Mouse (Mus musculus) gastrocnemius, postnatal 4 days (tissue): Measurements from ENCODE around the gene Mllt6. TPM values are rescaled to one million over a fixed set of nuclear protein-coding genes. Genes with fewer than 3 reads are reported as not detected.
"Not testable (repeated sequence)": the region's sequence is repeated elsewhere in the genome, so short reads cannot be mapped to it uniquely, and the experiment has no call there.

Experiments used
- DNase-seq, 2 experiments: peaks; one replicate each; pipeline ENCODE4 v3.0.0; 2021 to 2022; ENCODE audit warnings: low spot score in 2 of 2, mixed read lengths in 2 of 2
- total RNA-seq, 2 experiments: library from RNA; stranded (reverse); gene quantifications; 2 replicates each; pipeline ENCODE4 v1.2.3; 2021

Mllt6 gene
- total RNA-seq, 2 experiments from 2014 or later = 30.8 to 32.1 TPM

DNA sequence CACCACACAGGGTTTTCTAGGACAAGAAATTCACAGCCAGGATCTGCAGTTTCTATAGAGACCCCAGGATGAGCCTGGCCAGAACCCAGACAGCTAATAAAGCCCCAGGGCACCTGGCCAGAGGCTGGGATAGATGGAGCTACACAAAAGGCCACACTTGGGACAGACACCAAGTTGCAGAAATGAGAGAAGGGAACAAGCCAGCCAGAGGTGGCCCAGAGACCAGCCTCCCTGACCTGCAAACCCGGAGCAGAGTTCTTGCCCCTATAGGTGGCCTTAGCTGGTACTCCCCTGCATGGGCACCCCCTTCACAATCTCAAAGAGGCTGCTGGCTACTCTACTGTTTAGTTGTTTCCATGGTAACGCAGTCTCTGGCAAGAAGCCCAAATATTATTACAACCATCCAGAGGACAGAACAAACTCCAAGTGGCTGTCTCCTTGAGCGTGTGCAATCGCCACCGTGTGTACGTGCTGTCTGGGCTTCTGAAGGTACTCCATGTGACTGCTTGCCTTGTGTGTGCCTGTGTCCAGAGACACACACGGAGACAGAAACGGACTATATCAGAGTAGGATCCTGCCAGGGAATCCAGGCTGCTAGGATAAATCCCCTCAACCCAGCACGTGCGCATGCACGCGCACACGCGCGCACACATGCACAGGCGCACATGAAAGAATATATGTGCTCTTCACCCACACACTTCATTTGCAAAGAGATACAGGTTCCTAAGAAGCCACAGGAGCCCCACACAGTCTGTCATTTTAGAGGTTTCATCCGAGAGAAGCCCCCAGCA is 31.9 kb downstream of the Mllt6 start:
- DNase-seq = peak in 1 of 2 experiments; percentile 45

DNA sequence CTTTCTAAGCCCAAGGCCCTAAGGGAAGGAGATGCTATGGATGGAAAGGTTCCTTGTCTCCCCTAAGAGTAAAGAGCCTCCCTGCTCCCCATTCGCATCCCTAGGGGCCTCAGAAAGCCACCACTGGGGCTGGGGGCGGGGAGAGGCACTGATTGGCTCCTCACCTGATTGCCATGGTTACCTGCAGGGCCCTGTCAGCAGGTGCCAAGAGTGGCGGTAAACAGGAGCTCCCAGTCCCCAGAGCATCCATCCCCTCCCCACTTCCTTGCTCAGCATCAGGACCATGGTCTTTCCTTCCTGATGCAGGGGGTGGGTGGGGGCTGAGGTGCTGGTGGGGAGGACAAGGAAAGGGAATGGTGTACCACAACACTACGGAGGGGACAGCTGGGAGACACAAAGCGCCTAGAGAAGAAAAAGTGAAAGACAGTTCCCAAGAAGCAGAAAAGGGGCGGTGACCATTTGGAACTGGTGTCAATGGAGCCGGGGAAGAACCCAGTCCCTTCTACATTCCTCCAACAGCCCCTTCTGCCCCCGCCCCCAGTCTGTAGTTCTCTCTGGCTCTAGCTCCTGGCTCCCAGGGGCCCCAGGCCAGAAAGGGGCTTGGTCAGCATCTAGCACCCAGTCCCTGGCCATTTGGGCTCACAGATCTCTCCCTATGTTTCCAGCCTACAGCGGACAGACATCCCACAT is 32.6 kb downstream of the Mllt6 start:
- DNase-seq = no peak

DNA sequence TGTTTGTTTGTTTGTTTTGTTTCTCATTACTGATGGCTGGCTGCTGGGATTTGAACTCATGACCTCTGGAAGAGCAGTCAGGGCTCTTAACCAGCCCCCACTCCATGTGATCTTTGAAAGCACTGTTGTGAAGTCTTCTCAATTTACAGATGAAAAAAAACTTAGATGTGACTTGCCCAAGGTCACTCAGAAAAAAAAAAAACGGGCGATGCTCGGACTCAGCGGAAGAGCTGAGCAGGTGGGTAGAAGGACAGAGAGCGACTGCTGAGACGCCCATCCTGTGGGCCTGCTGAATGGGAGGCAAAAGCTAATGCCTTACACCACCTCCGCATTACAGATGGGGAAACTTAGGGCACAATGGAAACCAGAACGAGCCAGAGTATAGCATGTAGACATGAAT is 33.5 kb downstream of the Mllt6 start:
- DNase-seq = no peak

DNA sequence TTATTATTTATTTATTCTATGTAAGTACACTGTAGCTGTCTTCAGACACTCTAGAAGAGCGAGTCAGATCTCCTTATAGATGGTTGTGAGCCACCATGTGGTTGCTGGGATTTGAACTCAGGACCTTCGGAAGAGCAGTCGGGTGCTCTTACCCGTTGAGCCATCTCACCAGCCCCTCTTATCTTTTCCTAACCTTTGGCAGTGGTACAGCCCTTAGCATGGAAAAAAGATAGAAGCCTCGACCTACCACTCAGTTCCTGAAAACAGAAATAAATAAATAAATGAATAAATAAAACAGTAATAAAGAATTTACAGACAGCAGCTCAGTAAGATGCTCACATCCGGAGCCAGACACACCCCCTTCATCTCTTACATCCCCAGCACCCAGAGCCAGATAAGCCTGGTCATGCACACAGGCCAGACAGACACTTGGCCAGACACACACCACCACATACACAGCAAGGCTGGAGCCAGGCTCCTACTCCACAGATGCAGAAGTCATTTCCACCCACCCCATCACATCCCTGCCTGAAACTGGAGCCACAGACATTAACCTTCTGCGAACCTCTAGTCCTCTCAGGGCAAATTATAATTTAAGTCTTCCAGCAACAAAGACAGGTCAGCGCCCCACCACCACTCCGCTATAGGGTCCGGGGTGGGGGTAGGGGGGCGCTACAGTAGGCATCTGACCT is 34.1 kb downstream of the Mllt6 start:
- no peak for DNase-seq

DNA sequence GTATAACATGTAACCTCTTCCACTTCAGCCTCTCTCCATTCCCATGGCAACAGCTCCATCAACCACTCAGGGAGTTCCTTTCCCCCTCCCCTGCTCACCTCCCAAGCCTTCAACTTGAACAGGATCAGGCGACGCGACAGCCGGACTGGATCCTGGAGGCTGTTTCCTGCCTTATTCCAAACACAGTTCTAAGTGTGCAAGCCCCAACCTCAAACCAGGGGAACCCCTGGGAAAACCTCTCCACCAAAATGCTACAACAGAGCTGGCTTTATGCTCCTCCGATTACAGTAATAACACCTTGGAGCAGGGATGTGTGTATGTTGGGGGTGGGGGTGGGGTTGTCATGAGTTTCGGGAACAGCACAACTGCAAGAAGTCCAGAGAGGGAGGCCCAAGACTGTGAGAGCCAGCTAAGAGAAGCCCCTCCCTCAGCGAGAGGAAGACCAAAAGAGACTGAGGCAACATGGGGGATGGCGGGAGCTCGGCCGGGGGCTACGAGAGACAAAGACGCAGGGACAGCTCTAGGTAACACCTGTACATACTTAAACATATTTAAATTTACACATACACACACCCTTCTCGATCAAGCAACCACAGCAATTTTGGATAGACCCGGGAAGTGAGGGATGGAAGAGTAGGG is 34.8 kb downstream of the Mllt6 start:
- DNase-seq = no peak

DNA sequence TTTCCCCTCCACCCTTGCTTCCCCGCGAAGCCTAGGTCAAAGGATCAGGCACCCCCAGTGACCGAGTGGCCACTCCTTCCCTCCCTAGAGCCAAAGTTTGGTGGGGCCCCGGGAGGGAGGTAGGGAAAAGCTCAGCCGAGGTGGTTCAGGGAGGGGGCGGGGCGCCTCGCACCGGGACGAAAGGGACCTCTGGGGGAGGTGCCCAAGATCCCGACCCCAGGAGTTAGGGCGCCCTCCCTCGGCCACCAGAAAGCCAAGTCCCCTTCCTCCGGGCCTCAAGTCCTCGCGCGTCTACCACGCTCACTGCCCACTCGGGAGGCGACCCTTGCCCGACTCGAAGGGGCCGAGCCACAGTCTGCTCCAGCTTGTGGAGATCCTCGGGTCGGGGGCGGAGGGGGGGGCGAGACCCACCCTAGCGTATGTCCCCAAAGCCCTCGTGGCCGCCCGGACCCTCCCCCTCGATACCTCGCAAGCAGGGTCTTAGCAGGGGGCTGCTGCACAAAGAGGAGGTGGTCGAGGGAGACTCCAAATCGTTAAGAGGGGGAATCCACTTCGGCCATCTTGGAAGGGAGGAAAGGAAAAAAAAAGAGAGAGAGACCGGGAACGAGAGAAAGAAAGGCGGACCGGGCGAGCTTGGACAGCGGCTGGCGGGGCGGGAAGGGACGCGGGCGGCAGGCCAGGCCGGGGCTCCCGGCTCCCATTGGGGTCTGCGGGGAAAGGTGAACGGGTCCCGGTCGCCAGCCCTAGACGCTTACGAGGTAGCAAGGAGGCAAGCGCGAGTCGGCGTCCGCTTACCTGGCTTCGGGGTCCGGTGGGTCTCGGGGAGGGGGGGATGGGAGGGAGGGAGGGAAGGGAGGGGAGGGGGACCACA is 35.8 kb downstream of the Mllt6 start:
- DNase-seq = peak; percentile 79 to 88

DNA sequence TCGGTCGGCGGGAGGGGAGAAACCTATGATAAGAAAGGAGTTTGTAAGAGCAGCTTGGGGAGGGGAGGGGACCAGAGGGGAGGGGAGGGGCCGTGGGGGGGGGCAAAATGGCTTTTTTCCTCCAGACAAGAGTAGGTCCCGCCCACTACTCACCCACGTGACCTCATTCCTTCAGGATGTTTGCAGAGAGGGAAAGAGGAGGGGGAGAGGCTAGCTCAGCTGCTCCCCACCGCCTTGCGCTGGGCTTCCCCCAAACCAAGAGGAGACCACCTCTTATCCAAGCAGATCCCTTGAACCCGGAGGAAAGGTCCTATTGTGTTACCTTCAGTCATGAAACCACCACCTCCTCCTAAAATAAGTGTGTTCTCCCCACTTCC is 36.4 kb downstream of the Mllt6 start:
- peak; percentile 69 to 89 for DNase-seq

DNA sequence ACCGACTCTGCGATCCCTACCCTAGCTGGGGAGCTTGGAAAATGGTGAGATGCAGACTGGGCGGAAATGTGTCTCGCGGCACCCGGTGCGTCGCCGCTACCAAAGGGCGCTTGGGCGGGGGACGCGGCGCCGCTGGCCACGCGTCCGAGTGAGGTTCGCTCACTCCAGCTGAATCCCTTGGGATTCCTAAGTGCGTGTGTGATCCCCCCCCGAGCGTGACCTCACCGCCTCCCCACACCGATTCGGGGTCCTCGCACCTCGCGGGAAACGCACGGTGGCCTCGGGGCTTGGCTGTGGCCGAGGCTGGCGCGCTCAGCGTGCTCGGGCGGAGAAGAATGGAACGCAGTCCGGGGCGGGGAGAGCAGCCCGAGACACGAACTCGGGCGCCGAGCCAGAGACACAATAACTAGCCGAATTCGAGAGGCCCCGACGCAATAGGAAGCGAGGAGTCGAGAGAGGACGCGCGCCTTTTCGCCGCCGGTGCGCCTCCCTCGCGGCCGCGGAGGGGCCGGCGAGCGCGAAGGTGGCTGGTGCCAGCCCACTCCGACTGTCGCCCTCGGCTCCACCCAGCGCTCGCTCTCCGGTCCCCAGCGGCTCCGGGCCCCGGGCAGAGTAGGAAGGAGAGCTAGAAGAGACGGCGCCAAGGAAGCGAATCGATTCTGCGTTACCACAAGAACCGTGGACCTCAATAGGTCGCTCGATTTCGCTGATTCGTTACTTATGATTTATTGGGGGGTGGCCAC is 37.0 kb downstream of the Mllt6 start, which contains the start of gene Pcgf2:
Gene Pcgf2 (minus strand): TSS at position 495 of the 743 bp plus-strand sequence.
- DNase-seq = peak; percentile 82 to 90

DNA sequence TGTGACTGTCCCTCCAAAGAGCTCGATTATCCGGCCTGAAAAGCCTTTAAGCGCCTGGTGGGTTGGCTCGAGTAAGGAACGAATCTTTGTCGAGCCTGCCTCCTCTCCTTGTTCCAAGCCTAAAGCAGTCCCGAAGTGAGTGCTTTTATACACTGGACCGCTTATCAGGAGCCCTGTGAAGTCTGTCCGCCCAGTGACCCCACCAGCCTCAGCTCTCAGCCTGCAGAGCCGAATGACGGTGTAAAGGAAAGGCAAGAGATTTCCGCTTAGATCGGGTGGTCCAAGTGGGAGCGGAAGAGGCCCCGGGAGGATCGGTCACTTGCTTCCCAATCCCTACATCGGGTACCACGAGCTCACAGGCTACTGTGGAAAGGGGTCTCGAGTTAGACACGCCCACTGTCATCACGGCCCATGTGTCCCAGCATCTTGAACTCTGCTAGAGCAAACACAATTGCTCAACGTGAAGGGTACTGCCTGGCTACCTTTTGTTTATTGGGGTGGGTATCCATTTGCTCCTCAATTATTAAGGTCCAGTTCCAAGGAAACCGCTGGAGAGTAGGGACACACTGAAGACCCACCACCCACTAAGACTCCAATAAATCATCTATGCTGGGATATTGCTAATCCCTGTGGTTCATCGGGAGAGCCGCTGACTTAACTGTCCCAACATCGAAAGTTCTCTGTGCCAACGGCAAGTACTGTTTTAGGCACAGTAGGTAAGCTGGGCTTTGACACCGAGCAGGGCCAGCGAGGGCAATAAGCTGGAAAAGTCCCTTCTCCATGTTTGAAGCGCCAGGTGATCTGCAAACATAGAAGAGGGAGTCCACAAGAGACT is 37.7 kb downstream of the Mllt6 start:
- DNase-seq = peak in 1 of 2 experiments; percentile 38

DNA sequence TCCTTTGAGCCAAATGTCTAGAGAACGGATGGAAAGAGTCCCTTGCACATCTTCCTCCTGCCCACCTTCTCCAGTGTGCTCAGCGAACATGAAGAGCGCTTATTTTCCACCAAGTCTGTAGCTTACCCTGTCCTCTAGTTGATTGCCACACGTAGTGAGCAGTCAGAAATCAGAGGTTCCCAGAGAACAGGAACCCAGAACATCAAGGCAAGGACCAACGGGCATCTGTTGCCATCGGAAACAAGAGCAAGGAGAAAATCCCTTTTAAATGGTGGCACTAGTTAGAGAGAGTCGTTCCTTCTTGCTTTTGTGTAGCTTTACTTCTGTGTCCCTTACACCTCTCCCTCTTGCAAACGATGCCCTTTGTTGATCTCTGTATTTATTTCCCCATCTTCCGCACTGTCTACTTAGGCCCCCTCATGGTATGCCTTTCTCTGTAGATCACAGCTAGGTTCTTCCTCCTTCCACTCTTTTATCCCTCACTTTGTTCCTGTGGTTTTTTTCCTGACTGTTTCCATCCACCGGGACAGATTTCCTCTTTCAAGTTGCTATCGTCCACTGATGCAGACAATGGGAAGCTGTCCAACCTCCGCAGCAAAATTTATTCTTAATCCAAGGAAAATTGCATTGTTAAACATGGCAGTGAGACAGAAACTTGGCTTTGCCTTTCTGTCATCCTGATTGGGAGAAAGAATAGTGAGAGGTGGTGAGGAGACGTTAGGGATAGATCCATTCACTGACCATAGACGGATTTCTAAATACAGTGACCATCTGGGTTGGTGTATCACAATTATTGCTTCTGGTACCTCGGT is 38.6 kb downstream of the Mllt6 start:
- DNase-seq = no peak

DNA sequence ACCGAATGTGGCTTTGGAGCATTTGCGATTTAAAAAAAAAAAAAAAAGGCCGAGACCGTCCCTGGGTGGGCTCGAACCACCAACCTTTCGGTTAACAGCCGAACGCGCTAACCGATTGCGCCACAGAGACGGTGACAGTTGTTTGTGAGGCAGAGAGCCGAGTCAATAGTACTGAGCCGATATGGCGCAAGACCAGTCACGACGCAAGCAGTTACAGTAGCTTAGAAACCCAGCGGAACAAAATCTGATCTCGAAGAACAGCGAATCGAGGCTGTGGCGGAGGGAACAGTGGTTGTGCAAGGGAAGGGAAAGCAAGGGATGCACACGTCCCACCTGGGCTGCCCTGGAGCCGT is 39.2 kb downstream of the Mllt6 start:
- peak; percentile 80 to 88 for DNase-seq

DNA sequence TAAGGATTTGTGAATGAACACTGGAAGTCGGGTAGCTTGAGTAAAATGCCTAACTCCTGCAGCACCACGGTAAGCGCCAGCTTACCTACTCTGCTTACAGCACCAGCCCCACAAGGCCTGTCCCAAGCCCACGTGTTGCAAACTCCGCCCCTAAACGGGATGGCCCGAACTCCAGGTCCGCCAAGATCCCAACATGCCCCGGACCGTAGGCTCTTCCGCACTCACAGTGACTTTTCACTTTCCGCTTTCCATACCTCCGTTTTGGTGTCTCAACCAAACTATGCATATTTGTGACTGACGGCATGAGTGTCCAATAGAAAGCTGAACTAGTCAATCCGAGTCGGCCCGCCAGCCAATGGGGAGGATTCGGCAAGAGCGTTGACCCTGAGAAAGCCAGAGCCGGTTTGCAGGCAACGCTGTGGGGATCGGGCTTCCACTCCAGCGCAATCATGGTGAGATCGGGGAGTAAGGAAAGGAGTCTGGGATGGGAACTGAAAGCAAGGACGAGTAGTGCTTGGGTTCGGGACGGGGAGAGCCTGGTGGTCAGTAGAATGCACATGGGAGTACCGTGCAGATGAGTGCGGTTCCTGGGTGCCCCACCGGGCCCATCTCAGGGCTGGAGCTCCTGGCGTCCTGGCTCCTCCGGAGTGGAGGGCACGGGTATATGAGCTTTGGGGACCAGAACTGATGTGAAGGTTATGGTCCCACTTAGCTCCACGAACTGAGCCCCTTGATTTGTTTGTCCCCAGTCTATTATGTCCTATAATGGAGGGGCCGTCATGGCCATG is 40.0 kb downstream of the Mllt6 start, which contains the start of gene Psmb3:
Gene Psmb3 (plus strand): TSS at position 361 of the 788 bp plus-strand sequence.
- peak; percentile 91 to 99 for DNase-seq

DNA sequence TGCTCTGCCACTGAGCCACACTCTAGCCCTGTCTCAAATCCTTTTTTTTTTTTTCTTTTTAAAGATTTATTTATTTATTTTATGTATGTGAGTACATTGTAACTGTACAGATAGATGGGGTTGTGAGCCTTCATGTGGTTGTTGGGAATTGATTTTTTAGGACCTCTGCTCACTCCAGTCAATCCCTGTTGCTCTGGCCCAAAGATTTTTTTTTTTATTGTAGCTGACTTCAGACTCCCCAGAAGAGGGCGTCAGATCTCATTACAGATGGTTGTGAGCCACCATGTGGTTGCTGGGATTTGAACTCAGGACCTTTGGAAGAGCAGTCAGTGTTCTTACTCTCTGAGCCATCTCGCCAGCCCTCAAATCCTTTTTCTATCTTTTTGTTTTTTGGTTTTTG is 46.9 kb downstream of the Mllt6 start:
- not testable (repeated sequence) for DNase-seq

DNA sequence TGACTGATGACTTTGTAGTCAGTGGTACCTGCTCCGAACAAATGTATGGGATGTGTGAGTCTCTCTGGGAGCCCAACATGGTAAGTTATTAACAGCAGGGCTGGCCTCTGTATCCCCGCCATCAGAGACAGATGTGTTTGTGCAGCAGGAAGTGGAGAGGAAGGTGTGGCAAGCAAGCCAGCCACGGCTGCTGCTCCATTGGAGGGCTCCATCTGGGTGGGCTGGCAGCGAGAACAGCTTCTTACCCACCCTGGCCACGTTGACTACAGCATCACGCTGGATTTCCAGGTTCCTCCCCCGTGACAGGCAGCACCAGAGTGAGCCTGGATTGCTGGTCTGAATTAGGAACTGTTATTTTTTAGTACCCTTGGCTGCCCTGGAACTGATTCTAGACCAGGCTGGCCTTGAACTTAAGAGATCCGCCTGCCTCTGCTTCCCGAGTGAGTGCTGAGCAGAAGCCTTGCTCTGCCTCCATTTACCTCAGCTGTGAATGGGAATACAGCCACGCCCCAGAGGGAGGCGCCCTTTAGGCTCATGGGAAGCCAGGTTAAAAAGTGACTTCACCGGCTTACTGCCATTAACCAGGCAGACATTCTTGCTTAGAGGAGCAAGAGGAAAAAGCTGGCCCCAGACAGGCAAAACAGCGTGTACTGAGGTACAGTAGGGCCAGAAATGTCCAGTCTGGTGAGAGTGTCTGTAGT is 48.1 kb downstream of the Mllt6 start:
- DNase-seq = no peak

DNA sequence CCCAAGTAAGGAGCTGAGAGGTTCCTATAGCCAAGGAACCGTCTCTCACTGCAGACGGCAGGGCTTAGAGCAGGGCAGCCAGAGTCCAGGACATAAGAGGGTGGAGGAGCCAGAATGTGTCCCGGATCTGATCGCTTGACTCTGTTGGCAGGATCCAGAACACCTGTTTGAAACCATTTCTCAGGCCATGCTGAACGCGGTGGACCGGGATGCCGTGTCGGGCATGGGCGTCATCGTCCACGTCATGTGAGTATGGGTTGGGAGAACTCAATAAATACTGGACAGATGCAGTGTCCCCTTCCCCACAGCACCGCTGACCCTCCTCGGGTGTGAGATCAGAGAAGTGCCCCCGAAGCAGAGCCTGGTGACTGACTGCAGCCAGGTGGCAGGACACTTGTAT is 49.1 kb downstream of the Mllt6 start:
- no peak for DNase-seq

DNA sequence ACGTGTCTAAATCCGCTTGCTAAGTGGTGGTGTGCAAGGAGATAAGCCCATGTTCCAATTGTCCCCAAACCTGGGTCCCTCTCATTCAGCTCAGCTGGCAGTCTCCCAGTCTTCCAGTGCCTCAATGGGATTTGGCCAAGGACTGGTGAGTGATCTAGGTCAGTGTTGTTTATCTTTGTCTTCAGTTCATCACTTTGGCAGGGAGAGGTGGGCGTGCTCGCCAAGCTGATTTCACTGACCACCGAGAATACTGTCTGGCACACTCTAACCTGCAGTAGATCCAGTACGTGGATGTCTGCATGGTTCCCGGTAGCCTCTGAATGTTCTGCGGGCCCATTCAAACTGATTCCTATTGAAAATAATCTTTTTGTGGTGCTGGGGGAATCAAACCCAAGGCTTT is 50.7 kb downstream of the Mllt6 start:
- DNase-seq = no peak

DNA sequence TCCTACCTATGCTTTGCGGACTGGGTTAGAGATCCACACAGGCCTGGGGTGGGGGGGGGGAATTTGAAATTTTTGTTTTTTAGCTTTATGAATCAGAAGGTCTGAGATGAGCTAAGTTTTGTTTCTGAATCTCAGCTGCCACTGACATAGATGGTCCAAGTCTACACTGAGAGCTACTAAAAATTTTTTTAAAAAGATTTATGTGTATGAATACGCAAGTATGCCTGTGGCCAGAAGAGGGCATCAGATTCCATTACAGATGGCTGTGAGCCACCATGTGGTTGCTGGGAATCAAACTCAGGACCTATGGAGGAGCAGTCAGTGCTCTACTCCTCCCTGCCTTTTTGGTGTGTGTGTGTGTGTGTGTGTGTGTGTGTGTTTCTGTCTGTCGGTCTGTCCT is 51.1 kb downstream of the Mllt6 start:
- no peak for DNase-seq
